Mouse (Mus musculus) gastrocnemius, adult 18-20 months (tissue): Measurements from ENCODE around the gene Kctd20. TPM values are rescaled to one million over a fixed set of nuclear protein-coding genes. Genes with fewer than 3 reads are reported as not detected.
A peak's percentile ranks its signal among the peaks of the same experiment; 100 is the strongest.

Experiments used
- DNase-seq: peaks from one replicate; pipeline ENCODE4 v3.0.0; 2021; ENCODE audit warnings: low spot score
- total RNA-seq, 2 experiments: library from RNA; stranded (reverse); gene quantifications; 2 replicates each; pipeline ENCODE4 v1.2.3; 2021

The Kctd20 gene
- total RNA-seq, 2 experiments from 2014 or later: 37.1 to 42.1 TPM

GRCm38 (mm10) chr17:28931436-28932211 is 20.1 kb upstream of the Kctd20 start:
- no peak for DNase-seq

- no peak for DNase-seq
These were observed 19.5 kb upstream of the Kctd20 start for GRCm38 (mm10) chr17:28932274-28932673.

GRCm38 (mm10) chr17:28934120-28934916 is 17.4 kb upstream of the Kctd20 start:
- DNase-seq: no peak

- no peak for DNase-seq
These were observed 15.6 kb upstream of the Kctd20 start for GRCm38 (mm10) chr17:28936133-28936532.

DNA sequence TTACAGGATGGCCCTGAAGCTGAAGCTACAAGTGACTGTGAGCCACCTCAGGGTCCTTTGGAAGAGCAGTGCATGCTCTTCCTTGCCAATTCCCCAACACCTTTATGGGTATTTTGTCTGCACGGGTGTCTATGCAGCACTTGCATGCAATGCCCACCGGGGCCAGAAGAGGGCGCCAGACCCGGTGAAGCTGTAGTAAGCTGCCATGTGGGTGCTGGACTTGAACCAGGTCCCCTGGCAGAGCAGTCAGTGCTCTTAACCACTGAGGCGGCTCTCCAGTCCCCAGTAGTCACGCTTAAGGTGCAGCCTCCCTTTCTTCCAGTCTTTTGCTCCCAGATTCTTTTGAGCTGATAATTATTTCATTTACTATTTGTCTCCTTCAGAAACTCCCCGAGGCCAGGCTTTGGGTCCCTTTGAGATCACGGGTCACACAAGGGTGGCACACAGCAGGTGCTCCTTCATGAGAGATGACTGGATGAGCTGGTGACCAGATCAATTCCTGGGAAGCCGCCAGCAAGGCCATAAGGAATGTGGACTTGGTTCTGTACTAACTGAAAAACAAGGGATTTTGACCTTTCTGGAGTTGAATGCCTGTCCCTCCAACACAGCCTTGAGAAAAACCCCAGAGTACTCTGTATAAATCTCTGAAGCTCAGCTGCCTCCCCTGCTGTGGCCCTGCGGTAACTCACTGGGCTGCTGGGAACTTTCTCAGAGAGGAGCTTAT is 15.0 kb upstream of the Kctd20 start:
- no peak for DNase-seq

DNA sequence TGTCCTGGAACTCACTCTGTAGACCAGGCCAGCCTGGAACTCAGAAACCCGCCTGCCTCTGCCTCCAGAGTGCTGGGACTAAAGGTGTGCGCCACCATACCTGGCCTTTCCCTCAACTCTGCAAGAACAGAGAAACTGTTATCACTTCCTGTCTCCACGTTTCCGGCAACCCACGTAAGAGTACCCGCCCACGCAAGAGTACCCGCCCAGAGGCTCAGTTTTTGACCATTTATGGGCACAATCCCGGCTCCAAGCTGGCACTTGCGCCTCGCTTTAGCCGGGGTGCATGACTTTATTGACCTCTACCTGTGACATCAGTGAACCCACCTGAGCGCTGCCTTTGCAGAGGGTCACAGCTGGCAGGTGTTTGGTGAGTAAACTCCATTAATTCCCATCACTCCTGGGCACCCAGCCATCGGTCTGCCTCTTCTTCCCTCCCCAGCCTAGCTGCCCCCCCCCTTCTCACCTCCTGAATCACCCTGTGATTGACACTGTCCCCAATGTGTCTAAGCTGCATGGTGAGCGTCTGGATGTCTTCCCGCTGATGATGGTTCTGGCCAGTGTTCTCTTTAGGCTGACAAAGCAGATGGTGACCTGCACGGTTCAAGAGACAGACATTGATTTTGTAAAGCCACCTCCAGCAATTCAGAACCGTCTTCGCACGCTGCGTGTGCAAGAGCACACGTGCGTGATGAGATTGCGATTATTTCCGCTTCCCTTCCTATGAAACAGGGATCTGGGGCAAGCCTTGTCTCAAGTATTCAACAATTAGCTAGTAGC is 10.8 kb upstream of the Kctd20 start:
- no peak for DNase-seq

DNA sequence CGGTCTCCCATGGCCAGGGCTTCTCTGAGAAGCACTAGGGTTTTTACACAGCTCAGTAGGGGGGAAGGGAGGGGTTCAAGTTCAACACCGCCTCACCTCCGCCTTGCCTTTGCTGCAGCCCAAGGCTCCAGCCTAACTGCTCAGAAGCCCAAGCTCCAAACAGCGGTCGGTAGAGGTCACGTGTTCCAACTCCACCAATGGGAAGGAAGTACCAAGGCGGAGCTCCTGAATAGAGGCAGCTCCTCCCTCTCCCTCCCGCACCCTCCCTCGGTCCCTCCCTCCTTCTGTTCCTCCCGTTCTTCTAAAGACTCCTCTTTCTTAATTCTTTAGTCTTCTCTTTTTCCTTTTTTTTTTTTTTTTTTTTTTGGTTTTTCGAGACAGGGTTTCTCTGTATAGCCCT is 9.6 kb upstream of the Kctd20 start:
- DNase-seq: no peak

DNA sequence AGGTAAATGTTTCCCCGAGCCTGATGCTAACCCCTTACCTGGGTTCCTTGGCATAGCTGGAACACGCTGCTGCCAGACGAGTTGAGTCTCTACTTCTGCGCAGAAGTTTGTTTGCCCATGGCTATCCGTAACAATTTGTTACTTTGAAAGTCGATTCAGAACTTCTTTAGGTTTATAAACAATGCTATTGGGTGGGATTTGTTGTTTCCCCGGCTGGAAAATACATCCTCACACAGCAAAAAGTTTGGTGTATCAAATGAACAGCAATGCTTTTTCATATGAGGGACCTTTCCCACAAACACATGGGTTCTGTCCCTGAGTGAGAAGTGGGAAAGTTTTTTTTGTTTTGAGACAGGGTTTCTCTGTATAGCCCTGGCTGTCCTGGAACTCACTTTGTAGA is 8.0 kb upstream of the Kctd20 start, which contains the start of gene Pxt1:
Pxt1 (minus strand) TSS at position 101 of the 400 bp plus-strand sequence.
- DNase-seq: no peak

- DNase-seq: no peak
These were observed 7.3 kb upstream of the Kctd20 start for GRCm38 (mm10) chr17:28944481-28944880.

DNA sequence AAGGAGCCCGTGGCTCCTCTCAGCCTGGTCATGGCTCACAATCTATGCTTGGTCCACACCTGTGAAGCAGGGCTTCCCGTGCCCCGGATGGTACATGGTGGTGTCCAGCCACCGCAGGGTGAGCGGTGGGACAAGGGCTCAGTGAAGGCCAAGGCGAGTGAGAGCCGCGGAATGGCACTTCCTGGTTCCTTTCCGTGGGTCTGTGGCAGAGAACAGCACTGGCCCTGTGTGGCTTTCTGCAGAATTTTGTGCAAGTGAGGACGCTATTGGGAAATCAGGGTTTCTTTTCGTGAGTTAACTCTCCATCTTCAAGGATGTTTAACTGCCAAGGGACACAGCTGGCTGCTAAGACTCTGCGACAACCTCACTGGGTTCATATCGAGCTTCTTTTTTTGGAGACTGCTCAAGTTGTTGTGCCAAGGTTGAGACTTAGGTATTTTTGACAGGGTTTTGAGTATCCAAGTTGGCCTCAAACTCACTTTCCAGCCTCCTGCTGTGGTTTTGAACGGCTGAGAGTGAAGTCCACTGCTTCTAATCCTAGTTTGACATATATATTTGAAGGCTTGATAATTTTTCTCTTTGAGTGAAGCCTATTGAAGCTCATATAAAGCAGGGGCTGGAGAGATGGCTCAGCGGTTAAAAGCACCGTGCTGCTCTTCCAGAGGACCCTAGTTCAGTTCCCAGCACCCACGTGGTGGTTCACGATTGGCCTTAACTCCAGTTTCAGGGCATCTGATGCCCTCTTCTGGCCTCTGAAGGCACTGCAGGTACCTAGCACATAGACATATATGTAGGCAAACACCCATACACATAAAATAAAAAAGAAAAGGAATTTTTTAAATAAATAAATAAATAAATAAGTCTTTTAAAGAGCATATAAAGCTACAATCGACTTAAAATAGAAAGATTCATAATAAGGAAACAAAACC is 4.5 kb upstream of the Kctd20 start:
- no peak for DNase-seq

- DNase-seq: peak; percentile 45
These were observed 3.1 kb upstream of the Kctd20 start for GRCm38 (mm10) chr17:28948661-28949060.

- DNase-seq: no peak
These were observed 999 bp upstream of the Kctd20 start for GRCm38 (mm10) chr17:28950751-28951150.

- DNase-seq: no peak
These were observed 1.5 kb downstream of the Kctd20 start for GRCm38 (mm10) chr17:28953251-28953650.

DNA sequence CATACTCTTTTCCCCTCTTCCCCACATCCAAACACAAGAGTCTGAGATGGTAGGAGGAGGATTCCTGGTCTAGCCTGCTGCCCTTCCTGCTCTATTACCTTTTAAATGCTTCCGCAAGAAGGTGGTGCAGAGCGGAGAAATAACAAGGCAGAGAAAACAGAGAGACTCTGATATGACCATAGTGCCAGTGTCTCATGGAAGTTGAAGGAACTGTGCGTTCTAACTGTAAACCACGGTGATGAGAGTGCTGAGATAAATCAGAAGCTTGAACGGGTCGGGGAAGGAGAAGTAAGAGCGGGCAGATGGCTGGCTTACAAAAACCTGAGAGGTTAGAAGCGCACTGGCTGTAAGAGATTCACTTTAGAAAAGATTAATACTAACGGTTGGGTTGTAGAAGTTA is 2.7 kb downstream of the Kctd20 start:
- DNase-seq: no peak

GRCm38 (mm10) chr17:28960597-28960996 is 8.8 kb downstream of the Kctd20 start:
- DNase-seq: no peak

GRCm38 (mm10) chr17:28961596-28961995 is 9.8 kb downstream of the Kctd20 start:
- DNase-seq: no peak

- DNase-seq: no peak
These were observed 15.4 kb downstream of the Kctd20 start for GRCm38 (mm10) chr17:28967021-28967610.

- no peak for DNase-seq
These were observed 18.4 kb downstream of the Kctd20 start for GRCm38 (mm10) chr17:28970122-28970521.

DNA sequence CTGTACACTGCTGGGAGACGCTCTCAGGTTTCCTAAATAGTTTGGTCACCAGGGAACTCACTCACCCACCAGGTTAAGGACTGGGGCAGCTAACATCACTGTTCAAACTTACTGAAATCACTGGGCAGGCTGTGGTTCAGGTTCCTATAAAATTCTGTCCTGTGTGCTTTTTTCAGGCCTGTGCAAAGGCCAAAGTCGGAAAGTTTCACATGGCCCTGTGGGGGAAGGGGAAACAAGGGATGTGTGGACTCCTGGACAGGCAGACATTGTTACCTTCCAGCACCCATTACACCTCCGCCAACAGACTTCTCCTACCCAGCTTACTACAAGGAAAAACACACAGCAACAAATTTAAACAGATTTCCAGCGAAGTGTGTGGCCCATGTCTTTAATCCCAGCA is 27.3 kb downstream of the Kctd20 start:
- no peak for DNase-seq

GRCm38 (mm10) chr17:28981081-28981480 is 29.3 kb downstream of the Kctd20 start:
- DNase-seq: no peak
